Mouse (Mus musculus) megakaryocyte, embryonic 14.5 days (primary cell): ENCODE measurements at regions not wholly inside any gene's neighbourhood (a gene's known extent, or its start where the extent isn't known, plus 50 kb on each side); places are given as distances from the start of the nearest gene placed in this dataset.

Experiments used
- FLI1 ChIP-seq: IDR thresholded peaks from 2 replicates; pipeline ENCODE4 v1.6.1; 2012; ENCODE audit warnings: low read length, inconsistent platforms, mixed read lengths
- GATA1 ChIP-seq: IDR thresholded peaks from 3 replicates; pipeline ENCODE4 v1.6.1; 2012; ENCODE audit warnings: mixed read lengths, low read length, inconsistent platforms, borderline replicate concordance

DNA sequence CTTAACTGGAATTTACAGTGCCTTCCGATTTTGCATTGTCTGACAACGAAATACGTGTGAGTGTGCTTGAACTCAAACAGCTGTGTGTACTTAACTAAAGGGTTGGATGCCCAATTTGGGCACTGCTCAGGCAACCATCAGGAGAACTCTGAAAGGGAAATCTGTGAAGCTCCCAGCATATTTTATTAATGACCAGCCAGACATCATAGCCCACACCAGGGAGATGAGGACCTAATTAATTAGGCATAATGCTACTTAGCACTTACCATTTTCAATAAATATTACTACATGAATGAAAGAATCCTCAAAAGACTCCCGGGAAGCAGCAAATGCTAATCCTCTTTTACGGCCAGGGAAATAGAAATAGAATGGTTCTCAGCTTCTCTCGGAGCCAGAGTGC is 82.2 kb upstream of the Sox5 start:
- no peak for TF ChIP-seq GATA1
- no peak for TF ChIP-seq FLI1
